Mouse (Mus musculus): Measurements from ENCODE around the gene Tbx10. TPM values are rescaled to one million over a fixed set of nuclear protein-coding genes. Genes with fewer than 3 reads are reported as not detected.
"Not testable (repeated sequence)": the region's sequence is repeated elsewhere in the genome, so short reads cannot be mapped to it uniquely, and the experiment has no call there.

The Tbx10 gene
- polyA plus RNA-seq, 1 experiment from 2014 or later, result not detected

- peaks cover 18% of the 10 kb centered on the region for H3K4me1 ChIP-seq (replicated peaks)
- WGBS, result 74% methylated on average over 12 of the region's 12 CpGs
- no peaks in the 10 kb centered on the region for H3K27me3 ChIP-seq
- H3K27ac ChIP-seq, result no peak overlapping the region
- no peak for ATAC-seq
- peaks cover 7% of the 10 kb centered on the region; the same call in 1 of the 2 replicates for H3K36me3 ChIP-seq
- H3K9ac ChIP-seq (replicated peaks), result no peak overlapping the region
- H3K4me3 ChIP-seq (replicated peaks), result no peak overlapping the region
- H3K4me2 ChIP-seq (replicated peaks), result peak overlapping the region; percentile 29
- H3K9me3 ChIP-seq, result no peaks in the 10 kb centered on the region
Measured at GRCm38 (mm10) chr19:4036327-4037045, 43.9 kb downstream of the Tbx10 start.

GRCm38 (mm10) chr19:4037154-4037787 is 44.7 kb downstream of the Tbx10 start:
- peak overlapping the region; percentile 74 for H3K9ac ChIP-seq (replicated peaks)
- H3K36me3 ChIP-seq, H3K9me3 ChIP-seq, H3K27me3 ChIP-seq: not testable (repeated sequence)
- 28% methylated on average over 7 of the region's 8 CpGs for WGBS
- peak overlapping the region; percentile 78 for H3K4me2 ChIP-seq (replicated peaks)
- H3K27ac ChIP-seq, result peak overlapping the region; percentile 67
- ATAC-seq, result peak; percentile 53
- H3K4me1 ChIP-seq (replicated peaks), result peaks cover 18% of the 10 kb centered on the region
- peak overlapping the region; percentile 61 for H3K4me3 ChIP-seq (replicated peaks)

GRCm38 (mm10) chr19:4037788-4038232 is 45.3 kb downstream of the Tbx10 start, which contains the start of gene Gstp1:
Gstp1 (minus strand) TSS chr19:4037985.
- Histone ChIP-seq H3K9me3 (no peaks in the 10 kb centered on the region), H3K27ac (peak within 1 kb of the TSS; percentile 67), H3K27me3 (no peaks in the 10 kb centered on the region), H3K4me1 (replicated peaks) (peaks cover 18% of the 10 kb centered on the region), H3K4me3 (replicated peaks) (peak within 1 kb of the TSS; percentile 61), H3K4me2 (replicated peaks) (peak within 1 kb of the TSS; percentile 78), H3K9ac (replicated peaks) (peak within 1 kb of the TSS; percentile 74), H3K36me3 (peaks cover 7% of the 10 kb centered on the region; the same call in 1 of the 2 replicates)
- peak; percentile 91 for ATAC-seq
- WGBS, result 0% methylated on average over 26 of the region's 26 CpGs

- H3K27ac ChIP-seq; H3K27me3 ChIP-seq; H3K9me3 ChIP-seq; H3K4me2 ChIP-seq (replicated peaks); ATAC-seq; H3K4me3 ChIP-seq (replicated peaks); H3K36me3 ChIP-seq; H3K9ac ChIP-seq (replicated peaks): not testable (repeated sequence)
- peaks cover 18% of the 10 kb centered on the region for H3K4me1 ChIP-seq (replicated peaks)
- 88% methylated on average over 5 of the region's 5 CpGs for WGBS
Measured at GRCm38 (mm10) chr19:4040941-4041340, 48.4 kb downstream of the Tbx10 start.

GRCm38 (mm10) chr19:4041500-4041899 is 48.9 kb downstream of the Tbx10 start:
- not testable (repeated sequence) for H3K9me3 ChIP-seq; ATAC-seq; H3K4me2 ChIP-seq (replicated peaks); H3K27me3 ChIP-seq; H3K27ac ChIP-seq; H3K4me3 ChIP-seq (replicated peaks); H3K36me3 ChIP-seq; H3K9ac ChIP-seq (replicated peaks)
- peaks cover 16% of the 10 kb centered on the region for H3K4me1 ChIP-seq (replicated peaks)
- 88% methylated on average over 3 of the region's 4 CpGs for WGBS

- Histone ChIP-seq H3K36me3 (no peaks in the 10 kb centered on the region), H3K27ac (no peak overlapping the region), H3K4me2 (replicated peaks) (no peak overlapping the region), H3K4me3 (replicated peaks) (no peak overlapping the region), H3K27me3 (no peaks in the 10 kb centered on the region), H3K9ac (replicated peaks) (no peak overlapping the region), H3K9me3 (no peaks in the 10 kb centered on the region), H3K4me1 (replicated peaks) (peaks cover 12% of the 10 kb centered on the region)
- no peak for ATAC-seq
- WGBS, result 72% methylated on average over 14 of the region's 14 CpGs
Measured at GRCm38 (mm10) chr19:4042124-4042523, 49.6 kb downstream of the Tbx10 start.

- not testable (repeated sequence) for ATAC-seq; H3K27ac ChIP-seq; H3K4me2 ChIP-seq (replicated peaks); H3K27me3 ChIP-seq; H3K9me3 ChIP-seq; H3K9ac ChIP-seq (replicated peaks); H3K4me3 ChIP-seq (replicated peaks); H3K36me3 ChIP-seq; H3K4me1 ChIP-seq (replicated peaks)
- 90% methylated on average over 5 of the region's 5 CpGs for WGBS
Measured at GRCm38 (mm10) chr19:4044109-4044508, 51.6 kb downstream of the Tbx10 start.

GRCm38 (mm10) chr19:4045966-4046865 is 53.7 kb downstream of the Tbx10 start, which contains the start of gene Gstp2:
Gstp2 (minus strand) TSS chr19:4046023.
- no peaks in the 10 kb centered on the region for H3K4me1 ChIP-seq (replicated peaks)
- no peak within 1 kb of the TSS for H3K9ac ChIP-seq (replicated peaks)
- H3K27me3 ChIP-seq, result no peaks in the 10 kb centered on the region
- no peak for ATAC-seq
- no peak within 1 kb of the TSS for H3K4me3 ChIP-seq (replicated peaks)
- H3K27ac ChIP-seq, result no peak within 1 kb of the TSS
- 58% methylated on average over 16 of the region's 16 CpGs for WGBS
- H3K36me3 ChIP-seq, result no peaks in the 10 kb centered on the region
- H3K9me3 ChIP-seq, result no peaks in the 10 kb centered on the region
- H3K4me2 ChIP-seq (replicated peaks), result no peak within 1 kb of the TSS

- H3K4me3 ChIP-seq (replicated peaks), result no peak overlapping the region
- H3K36me3 ChIP-seq, result no peaks in the 10 kb centered on the region
- WGBS, result 83% methylated on average over 8 of the region's 8 CpGs
- no peaks in the 10 kb centered on the region for H3K9me3 ChIP-seq
- no peak overlapping the region for H3K9ac ChIP-seq (replicated peaks)
- no peak overlapping the region for H3K4me2 ChIP-seq (replicated peaks)
- H3K27ac ChIP-seq, result no peak overlapping the region
- ATAC-seq, result no peak
- H3K27me3 ChIP-seq, result no peaks in the 10 kb centered on the region
- H3K4me1 ChIP-seq (replicated peaks), result no peaks in the 10 kb centered on the region
Measured at GRCm38 (mm10) chr19:4046866-4047254, 54.3 kb downstream of the Tbx10 start.

- H3K9ac ChIP-seq (replicated peaks), result no peak overlapping the region
- no peaks in the 10 kb centered on the region for H3K27me3 ChIP-seq
- ATAC-seq, result no peak
- WGBS, result 19% methylated on average over 4 of the region's 4 CpGs
- H3K9me3 ChIP-seq, result no peaks in the 10 kb centered on the region
- H3K4me3 ChIP-seq (replicated peaks), result no peak overlapping the region
- no peaks in the 10 kb centered on the region for H3K36me3 ChIP-seq
- H3K27ac ChIP-seq, result no peak overlapping the region
- no peak overlapping the region for H3K4me2 ChIP-seq (replicated peaks)
- H3K4me1 ChIP-seq (replicated peaks), result no peaks in the 10 kb centered on the region
Measured at GRCm38 (mm10) chr19:4047859-4048258, 55.3 kb downstream of the Tbx10 start.

GRCm38 (mm10) chr19:4049069-4049468 is 56.5 kb downstream of the Tbx10 start:
- not testable (repeated sequence) for H3K4me1 ChIP-seq (replicated peaks); H3K27ac ChIP-seq; H3K27me3 ChIP-seq; H3K4me2 ChIP-seq (replicated peaks); H3K4me3 ChIP-seq (replicated peaks); H3K9ac ChIP-seq (replicated peaks); H3K9me3 ChIP-seq; ATAC-seq; H3K36me3 ChIP-seq
- WGBS, result 75% methylated on average over 5 of the region's 5 CpGs
